Mouse (Mus musculus): ENCODE measurements around the gene Efna5. TPM values are rescaled to one million over a fixed set of nuclear protein-coding genes. Genes with fewer than 3 reads are reported as not detected.

Efna5 gene
- polyA plus RNA-seq, 1 experiment, result 0.42 TPM

DNA sequence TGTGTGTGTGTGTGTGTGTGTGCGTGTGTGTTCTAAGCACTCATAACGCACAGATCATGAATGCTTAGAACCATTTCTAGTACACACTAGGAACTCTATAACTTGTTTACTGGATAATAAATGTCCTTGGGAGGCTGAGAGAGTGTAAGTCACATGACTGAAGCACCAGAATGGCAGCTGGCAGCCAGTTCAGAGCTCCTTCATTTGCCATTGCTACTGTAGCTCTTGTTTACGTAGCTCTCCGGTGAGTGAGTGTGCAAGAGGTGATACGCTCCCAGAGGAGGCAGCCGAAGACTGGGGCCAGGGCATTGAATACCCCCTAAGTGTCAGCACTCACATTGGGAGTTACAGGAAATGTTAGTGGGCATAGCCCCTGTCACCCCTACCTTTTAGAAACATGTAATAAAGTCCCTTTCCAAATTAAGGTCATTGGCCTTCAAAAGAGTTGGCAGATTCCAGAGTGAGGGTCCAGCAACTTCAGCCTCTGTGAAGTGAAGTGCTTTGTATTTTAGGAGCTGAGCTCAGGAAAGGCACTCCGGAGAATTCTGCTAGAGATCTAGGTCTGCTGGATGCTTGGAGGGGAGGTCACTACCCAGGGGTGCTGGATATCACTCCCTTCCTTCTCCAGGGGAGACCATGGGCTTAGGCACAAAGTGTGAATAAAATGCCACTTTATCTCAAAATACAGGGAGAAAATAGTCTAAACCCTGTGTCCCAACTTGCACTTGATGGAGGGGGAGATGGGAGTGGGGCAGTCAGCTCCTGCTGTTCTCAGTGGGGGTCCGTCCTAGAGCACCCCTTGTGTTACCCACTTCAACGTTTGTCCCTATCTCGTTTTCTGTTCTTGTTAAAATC, 289.3 kb downstream of the Efna5 start:
- Histone ChIP-seq H3K27ac (ENCODE audit: control insufficient read depth, insufficient read depth, low read depth, low read length) (no peak overlapping the region), H3K4me3 (ENCODE audit: control insufficient read depth, low read depth, low read length) (no peak overlapping the region), H3K4me1 (ENCODE audit: control insufficient read depth, insufficient read depth, low read length) (no peaks in the 10 kb centered on the region), H3K27me3 (ENCODE audit: control insufficient read depth, insufficient read depth, low read length) (no peaks in the 10 kb centered on the region), H3K36me3 (ENCODE audit: control insufficient read depth, insufficient read depth, low read length) (no peaks in the 10 kb centered on the region)
- no peak for TF ChIP-seq POLR2A (IDR thresholded peaks at IDR 0.05; ENCODE audit: control insufficient read depth, low read depth, low read length)
- TF ChIP-seq CTCF (IDR thresholded peaks at IDR 0.05; ENCODE audit: control insufficient read depth, insufficient read depth, insufficient replicate concordance, low read depth, low read length), result no peak

DNA sequence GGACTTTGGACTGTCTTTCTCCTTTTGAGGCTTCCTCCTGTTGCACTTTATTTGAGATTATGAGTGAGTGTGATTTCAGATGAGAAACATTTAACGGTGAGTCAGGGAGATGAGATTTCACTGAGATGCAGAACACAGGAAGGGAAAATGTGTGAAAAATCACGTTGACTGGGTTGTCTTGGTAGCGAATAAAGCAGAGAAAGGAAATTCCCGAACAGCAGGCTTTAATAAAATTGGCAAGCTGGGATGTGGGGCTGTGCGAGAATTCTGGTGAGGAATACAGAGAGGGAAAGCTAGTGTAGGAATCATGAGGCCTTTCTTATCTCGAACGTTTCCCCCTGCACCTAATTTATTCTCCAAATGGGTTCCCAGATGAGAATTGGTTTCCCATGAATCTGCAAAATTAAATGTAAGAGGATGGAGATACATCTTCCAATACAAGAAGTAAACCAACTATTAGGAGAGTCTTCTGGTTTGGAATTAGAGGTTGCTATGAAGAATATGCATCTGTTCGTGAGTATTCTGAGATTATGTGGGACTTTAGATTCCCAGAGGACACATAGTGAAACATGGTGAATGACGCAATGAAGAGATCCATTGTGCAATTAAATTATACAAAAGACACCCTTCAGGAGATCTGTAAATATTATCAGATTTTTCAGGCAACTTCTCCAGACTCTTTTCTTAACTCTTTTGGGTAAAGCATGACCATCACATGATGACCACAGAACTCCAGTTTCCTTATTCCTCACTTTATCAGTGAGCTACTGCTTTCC, 290.2 kb downstream of the Efna5 start:
- H3K4me1 ChIP-seq (ENCODE audit: control insufficient read depth, insufficient read depth, low read length), result no peaks in the 10 kb centered on the region
- TF ChIP-seq CTCF (IDR thresholded peaks at IDR 0.05; ENCODE audit: control insufficient read depth, insufficient read depth, insufficient replicate concordance, low read depth, low read length), result no peak
- no peak for TF ChIP-seq POLR2A (IDR thresholded peaks at IDR 0.05; ENCODE audit: control insufficient read depth, low read depth, low read length)
- H3K36me3 ChIP-seq (ENCODE audit: control insufficient read depth, insufficient read depth, low read length), result no peaks in the 10 kb centered on the region
- H3K27me3 ChIP-seq (ENCODE audit: control insufficient read depth, insufficient read depth, low read length), result no peaks in the 10 kb centered on the region
- H3K4me3 ChIP-seq (ENCODE audit: control insufficient read depth, low read depth, low read length), result no peak overlapping the region
- H3K27ac ChIP-seq (ENCODE audit: control insufficient read depth, insufficient read depth, low read depth, low read length), result no peak overlapping the region

DNA sequence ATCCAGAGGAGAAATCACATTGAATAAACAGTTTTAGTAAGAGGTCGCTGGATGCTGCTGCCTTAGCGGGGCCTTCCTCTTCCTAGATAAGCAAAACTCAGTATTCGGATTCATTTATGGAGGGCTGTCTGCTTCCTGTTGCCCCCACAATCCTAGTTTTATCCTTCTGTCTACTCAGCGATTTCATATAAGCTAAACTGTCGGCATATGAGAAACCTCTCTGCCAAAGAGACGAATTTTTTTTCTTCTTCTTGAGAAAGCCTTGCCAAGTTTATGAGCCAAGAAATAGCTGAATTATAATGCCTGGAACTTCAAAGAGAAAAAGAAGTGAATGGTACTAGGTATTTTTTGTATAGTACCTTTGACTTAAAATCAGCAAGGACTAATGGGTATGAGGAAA, 301.0 kb downstream of the Efna5 start:
- TF ChIP-seq POLR2A (IDR thresholded peaks at IDR 0.05; ENCODE audit: control insufficient read depth, low read depth, low read length), result no peak
- TF ChIP-seq CTCF (IDR thresholded peaks at IDR 0.05; ENCODE audit: control insufficient read depth, insufficient read depth, insufficient replicate concordance, low read depth, low read length), result no peak
- Histone ChIP-seq H3K27ac (ENCODE audit: control insufficient read depth, insufficient read depth, low read depth, low read length) (no peak overlapping the region), H3K4me3 (ENCODE audit: control insufficient read depth, low read depth, low read length) (no peak overlapping the region), H3K27me3 (ENCODE audit: control insufficient read depth, insufficient read depth, low read length) (no peaks in the 10 kb centered on the region), H3K36me3 (ENCODE audit: control insufficient read depth, insufficient read depth, low read length) (no peaks in the 10 kb centered on the region), H3K4me1 (ENCODE audit: control insufficient read depth, insufficient read depth, low read length) (no peaks in the 10 kb centered on the region)

DNA sequence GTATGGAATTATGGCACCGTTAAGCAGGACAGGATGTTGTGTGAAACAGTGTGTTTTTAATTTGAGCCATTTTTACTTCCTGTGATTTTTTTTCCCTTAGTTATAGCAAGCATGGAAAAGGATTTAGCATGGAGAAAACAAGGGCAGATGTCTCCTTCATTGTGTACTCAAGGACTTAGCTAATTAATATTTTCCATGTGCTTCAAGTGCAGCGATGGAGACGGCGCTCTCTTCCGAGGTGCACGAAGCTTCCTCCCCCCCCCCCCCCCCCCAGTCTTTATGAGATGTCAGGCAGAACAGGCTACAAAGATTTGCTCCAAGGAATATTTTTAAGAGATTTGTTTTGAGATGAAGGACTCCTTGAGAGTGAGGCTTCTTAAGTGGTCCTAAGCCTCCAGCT, 301.5 kb downstream of the Efna5 start:
- H3K4me3 ChIP-seq (ENCODE audit: control insufficient read depth, low read depth, low read length), result no peak overlapping the region
- no peaks in the 10 kb centered on the region for H3K4me1 ChIP-seq (ENCODE audit: control insufficient read depth, insufficient read depth, low read length)
- TF ChIP-seq POLR2A (IDR thresholded peaks at IDR 0.05; ENCODE audit: control insufficient read depth, low read depth, low read length), result no peak
- TF ChIP-seq CTCF (IDR thresholded peaks at IDR 0.05; ENCODE audit: control insufficient read depth, insufficient read depth, insufficient replicate concordance, low read depth, low read length), result no peak
- H3K36me3 ChIP-seq (ENCODE audit: control insufficient read depth, insufficient read depth, low read length), result no peaks in the 10 kb centered on the region
- no peaks in the 10 kb centered on the region for H3K27me3 ChIP-seq (ENCODE audit: control insufficient read depth, insufficient read depth, low read length)
- no peak overlapping the region for H3K27ac ChIP-seq (ENCODE audit: control insufficient read depth, insufficient read depth, low read depth, low read length)

DNA sequence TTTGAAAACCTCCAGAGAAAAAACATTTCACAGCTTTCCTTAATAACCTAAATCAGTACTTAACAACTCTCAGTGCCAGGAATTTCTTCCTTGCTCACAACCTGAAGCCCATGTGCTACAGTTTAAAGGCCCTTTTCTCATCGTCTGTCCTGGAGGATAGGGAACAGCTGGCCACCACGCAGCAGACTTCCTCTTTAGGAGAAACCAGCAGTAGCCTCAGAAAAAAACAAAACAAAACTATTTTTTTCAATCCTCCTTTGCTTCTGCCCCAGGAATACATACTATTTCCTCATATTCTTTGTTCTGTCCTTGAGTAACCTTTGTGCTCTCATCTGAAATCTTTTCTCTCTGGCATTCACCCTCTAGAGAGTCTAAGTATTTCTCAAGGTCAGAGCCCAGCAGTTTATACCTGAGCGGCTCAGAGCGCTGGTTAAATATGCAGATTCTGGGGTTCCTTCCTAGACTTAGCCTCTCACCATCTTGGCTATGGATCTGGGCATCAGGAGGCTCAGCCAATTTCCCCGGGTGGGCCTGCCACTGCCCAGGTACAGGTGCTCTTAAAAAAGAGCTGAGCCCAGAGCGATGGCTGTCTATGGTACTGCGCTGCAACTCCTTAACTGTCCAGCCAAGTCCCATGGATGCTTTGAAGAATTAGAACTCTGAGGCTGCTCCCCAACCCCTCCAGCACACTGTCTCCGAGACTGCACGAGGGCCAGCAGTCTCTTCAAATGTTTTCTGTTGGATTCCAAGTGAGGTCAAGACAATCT, 306.4 kb downstream of the Efna5 start:
- no peaks in the 10 kb centered on the region for H3K36me3 ChIP-seq (ENCODE audit: control insufficient read depth, insufficient read depth, low read length)
- TF ChIP-seq CTCF (IDR thresholded peaks at IDR 0.05; ENCODE audit: control insufficient read depth, insufficient read depth, insufficient replicate concordance, low read depth, low read length) (no peak), POLR2A (IDR thresholded peaks at IDR 0.05; ENCODE audit: control insufficient read depth, low read depth, low read length) (no peak)
- no peaks in the 10 kb centered on the region for H3K4me1 ChIP-seq (ENCODE audit: control insufficient read depth, insufficient read depth, low read length)
- H3K4me3 ChIP-seq (ENCODE audit: control insufficient read depth, low read depth, low read length), result no peak overlapping the region
- H3K27ac ChIP-seq (ENCODE audit: control insufficient read depth, insufficient read depth, low read depth, low read length), result no peak overlapping the region
- H3K27me3 ChIP-seq (ENCODE audit: control insufficient read depth, insufficient read depth, low read length), result no peaks in the 10 kb centered on the region

DNA sequence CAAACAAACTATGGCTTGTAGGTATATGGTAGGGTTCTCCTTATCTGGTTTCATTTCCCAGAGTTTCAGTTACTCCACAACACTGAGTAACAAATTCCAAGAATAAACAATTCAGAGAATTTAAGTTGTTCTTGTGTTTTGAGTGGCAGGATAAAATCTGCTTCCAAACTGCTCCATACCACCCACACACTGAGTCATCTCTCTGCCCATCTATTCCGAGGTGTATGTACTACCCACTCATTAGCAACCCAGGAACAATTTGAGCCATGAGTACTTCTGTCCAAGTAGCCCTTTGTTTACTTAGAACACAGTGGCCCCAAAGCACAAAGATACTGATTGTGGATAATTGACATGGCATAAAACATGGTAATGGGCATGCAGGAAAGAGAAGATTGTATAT, 311.0 kb downstream of the Efna5 start:
- no peak overlapping the region for H3K27ac ChIP-seq (ENCODE audit: control insufficient read depth, insufficient read depth, low read depth, low read length)
- no peaks in the 10 kb centered on the region for H3K36me3 ChIP-seq (ENCODE audit: control insufficient read depth, insufficient read depth, low read length)
- TF ChIP-seq CTCF (IDR thresholded peaks at IDR 0.05; ENCODE audit: control insufficient read depth, insufficient read depth, insufficient replicate concordance, low read depth, low read length) (no peak), POLR2A (IDR thresholded peaks at IDR 0.05; ENCODE audit: control insufficient read depth, low read depth, low read length) (no peak)
- H3K4me3 ChIP-seq (ENCODE audit: control insufficient read depth, low read depth, low read length), result no peak overlapping the region
- no peaks in the 10 kb centered on the region for H3K4me1 ChIP-seq (ENCODE audit: control insufficient read depth, insufficient read depth, low read length)
- H3K27me3 ChIP-seq (ENCODE audit: control insufficient read depth, insufficient read depth, low read length), result no peaks in the 10 kb centered on the region

DNA sequence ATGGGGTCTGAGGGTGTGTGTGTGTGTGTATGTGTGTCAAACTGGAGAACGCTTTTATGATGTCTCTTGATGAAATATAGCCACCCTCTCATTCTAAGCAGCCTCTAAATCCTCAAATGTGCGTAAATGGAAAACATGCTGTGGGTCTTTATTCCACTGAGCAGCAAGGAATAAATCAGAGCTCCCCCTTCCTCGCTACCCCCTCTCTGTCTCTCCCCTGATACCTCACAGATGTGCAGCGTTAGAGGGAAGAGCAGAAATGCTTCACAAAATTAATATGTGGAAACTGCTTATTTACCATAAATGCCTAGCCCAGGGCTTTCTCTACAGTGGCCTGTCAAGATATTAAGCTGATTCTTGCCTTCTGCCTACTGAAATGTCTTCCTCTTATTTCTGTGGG, 313.1 kb downstream of the Efna5 start:
- Histone ChIP-seq H3K4me1 (ENCODE audit: control insufficient read depth, insufficient read depth, low read length) (no peaks in the 10 kb centered on the region), H3K27ac (ENCODE audit: control insufficient read depth, insufficient read depth, low read depth, low read length) (no peak overlapping the region), H3K27me3 (ENCODE audit: control insufficient read depth, insufficient read depth, low read length) (no peaks in the 10 kb centered on the region), H3K36me3 (ENCODE audit: control insufficient read depth, insufficient read depth, low read length) (no peaks in the 10 kb centered on the region), H3K4me3 (ENCODE audit: control insufficient read depth, low read depth, low read length) (no peak overlapping the region)
- TF ChIP-seq CTCF (IDR thresholded peaks at IDR 0.05; ENCODE audit: control insufficient read depth, insufficient read depth, insufficient replicate concordance, low read depth, low read length) (no peak), POLR2A (IDR thresholded peaks at IDR 0.05; ENCODE audit: control insufficient read depth, low read depth, low read length) (no peak)

All from testis, adult 2 months (tissue).